Mouse (Mus musculus) cerebellum, adult 8-10 months (tissue): ENCODE data around the gene Hes7.

ENCODE experiments used
- DNase-seq: peaks from one replicate; pipeline ENCODE4 v3.0.0; 2022

Hes7 gene

DNA sequence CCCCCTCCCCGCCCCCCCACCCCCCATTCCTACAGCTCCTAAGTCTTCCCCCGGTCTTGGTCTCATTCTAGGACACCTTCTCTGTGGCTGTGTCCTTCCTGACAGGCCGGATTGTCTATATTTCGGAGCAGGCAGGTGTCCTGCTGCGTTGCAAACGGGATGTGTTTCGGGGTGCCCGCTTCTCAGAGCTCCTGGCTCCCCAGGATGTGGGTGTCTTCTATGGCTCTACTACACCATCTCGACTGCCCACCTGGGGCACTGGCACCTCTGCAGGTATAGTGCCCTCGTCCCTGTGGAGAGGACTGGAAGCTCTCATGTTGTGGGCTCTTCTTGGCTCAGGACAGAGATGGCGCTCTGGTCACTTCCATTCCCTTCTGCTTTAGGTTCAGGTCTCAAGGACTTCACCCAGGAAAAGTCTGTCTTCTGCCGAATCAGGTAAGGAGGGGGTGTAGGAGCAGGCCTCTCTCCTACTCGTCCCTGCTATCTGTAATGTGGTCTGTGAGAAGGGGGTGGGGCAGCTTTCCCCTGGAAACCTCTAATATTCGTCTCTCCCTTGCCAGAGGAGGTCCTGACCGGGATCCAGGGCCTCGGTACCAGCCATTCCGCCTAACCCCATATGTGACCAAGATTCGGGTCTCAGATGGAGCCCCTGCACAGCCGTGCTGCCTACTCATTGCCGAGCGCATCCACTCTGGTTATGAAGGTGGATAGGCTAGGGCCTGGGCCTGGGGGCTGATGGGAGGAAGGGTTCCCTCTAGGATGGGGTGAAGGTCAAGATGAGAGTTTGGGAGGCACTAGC, 18.4 kb upstream of the Hes7 start:
- peak; percentile 43 for DNase-seq

DNA sequence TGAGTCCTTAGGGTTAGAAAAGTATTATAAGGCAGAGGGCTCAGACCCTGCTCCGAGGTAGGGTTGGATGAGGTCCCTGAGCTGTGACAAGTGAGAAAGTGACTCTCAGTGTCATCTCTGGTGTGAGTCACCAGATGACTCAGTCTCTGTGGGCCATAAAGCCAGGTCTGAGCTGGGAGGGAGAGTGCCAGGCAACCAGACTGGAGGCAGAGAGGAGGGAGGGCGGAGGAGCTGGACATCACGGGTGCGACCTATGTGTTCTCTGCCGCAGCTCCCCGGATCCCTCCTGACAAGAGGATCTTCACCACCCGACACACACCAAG, 17.8 kb upstream of the Hes7 start:
- DNase-seq: peak; percentile 53

DNA sequence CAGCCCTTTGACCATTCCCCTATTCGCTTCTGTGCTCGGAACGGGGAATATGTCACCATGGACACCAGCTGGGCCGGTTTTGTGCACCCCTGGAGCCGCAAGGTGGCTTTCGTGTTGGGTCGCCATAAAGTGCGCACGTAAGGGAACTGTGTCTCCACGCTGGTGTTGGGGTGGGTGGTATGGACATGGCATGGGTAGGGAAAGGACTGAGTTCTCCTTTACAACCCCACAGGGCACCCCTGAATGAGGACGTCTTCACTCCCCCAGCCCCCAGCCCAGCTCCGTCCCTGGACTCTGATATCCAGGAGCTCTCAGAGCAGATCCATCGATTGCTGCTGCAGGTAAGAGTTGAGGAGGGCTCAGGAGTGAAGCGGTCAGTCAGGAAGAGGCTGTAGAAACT, 17.1 kb upstream of the Hes7 start:
- peak; percentile 28 for DNase-seq

DNA sequence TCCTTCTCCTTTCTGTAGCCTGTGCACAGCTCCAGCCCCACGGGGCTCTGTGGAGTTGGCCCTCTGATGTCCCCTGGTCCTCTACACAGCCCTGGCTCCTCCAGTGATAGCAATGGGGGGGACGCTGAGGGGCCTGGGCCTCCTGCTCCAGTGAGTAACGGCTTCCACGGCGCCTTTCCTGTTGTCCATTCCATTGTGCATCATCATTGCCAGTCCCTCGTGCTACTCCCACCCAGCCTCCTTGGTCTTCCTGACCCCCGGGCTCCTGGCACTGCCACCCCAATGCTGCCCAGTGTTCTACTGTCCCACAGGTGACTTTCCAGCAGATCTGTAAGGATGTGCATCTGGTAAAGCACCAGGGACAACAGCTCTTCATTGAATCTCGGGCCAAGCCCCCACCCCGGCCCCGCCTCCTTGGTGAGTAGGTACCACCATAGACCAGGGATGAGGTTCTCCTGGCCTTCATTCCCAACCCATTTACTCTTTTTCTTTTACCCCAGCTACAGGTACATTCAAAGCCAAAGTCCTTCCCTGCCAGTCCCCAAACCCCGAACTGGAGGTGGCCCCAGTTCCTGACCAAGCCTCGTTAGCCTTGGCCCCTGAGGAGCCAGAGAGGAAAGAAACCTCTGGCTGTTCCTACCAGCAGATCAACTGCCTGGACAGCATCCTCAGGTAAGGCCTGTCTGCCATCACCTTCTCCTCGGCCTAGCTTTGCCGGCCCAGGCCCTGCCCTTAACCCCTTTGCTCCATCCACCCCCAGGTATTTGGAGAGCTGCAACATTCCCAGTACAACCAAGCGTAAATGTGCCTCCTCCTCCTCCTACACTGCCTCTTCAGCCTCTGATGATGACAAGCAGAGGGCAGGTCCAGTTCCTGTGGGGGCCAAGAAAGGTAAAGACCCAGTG, 16.4 kb upstream of the Hes7 start:
- peak; percentile 23 for DNase-seq

DNA sequence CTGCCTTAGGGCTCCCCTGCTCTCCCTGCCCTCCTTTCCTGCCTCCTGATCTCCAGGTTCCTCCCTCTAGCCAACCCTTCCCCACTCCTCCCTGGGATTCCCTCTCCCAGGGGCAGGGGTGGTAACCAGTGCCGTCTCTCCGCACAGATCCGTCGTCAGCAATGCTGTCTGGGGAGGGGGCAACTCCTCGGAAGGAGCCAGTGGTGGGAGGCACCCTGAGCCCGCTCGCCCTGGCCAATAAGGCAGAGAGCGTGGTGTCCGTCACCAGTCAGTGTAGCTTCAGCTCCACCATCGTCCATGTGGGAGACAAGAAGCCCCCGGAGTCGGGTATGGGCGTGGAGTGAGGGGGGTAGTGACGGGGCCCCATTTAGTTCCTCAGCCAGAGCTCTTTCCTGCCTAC, 15.7 kb upstream of the Hes7 start:
- DNase-seq: peak; percentile 29

DNA sequence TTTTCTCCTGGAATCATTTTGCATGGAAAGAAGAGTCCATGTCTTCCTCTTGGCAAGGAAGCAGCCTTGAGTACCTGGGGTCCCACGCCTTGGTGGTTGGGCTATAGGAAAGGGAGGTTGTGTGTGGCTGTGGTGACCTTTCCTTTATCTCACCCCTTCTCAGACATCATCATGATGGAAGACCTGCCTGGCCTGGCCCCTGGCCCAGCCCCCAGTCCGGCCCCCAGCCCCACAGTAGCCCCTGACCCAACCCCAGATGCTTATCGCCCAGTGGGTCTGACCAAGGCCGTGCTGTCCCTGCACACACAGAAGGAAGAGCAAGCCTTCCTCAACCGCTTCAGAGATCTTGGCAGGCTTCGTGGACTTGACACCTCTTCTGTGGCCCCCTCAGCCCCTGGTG, 15.0 kb upstream of the Hes7 start:
- no peak for DNase-seq

DNA sequence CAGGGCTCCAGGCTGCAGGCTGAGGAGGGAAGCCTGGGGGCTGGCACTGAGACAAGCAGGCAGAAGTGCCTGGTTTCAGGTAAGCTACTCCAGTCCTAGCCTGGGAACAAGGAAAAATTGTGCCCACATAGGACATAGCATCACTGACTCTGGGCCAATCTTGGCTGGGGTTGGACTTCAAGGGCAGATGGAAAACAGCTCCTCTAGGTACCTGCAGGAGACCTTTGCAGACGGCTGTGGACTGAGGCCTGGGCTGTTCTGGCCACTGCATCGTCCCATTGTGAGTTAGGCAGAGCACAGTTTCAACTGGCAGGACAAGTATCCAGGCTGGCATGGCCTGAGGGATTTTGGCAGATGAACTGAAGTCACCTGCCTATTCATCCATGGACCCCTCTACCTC, 14.4 kb upstream of the Hes7 start:
- DNase-seq: peak; percentile 29

DNA sequence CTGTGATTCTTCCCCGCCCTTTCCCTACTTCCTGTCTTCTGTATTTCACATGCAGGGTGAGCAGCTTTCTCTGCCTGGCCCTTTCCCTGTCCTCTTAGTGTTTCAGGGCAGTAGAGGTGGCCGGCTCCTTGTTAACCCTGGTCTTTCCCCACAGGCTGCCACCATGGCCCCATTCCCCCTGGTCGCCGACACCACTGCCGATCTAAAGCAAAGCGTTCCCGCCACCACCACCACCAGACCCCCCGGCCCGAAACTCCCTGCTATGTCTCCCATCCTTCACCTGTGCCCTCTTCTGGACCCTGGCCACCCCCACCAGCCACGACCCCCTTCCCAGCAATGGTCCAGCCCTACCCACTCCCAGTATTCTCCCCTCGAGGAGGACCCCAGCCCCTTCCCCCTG, 13.9 kb upstream of the Hes7 start:
- peak; percentile 23 for DNase-seq

DNA sequence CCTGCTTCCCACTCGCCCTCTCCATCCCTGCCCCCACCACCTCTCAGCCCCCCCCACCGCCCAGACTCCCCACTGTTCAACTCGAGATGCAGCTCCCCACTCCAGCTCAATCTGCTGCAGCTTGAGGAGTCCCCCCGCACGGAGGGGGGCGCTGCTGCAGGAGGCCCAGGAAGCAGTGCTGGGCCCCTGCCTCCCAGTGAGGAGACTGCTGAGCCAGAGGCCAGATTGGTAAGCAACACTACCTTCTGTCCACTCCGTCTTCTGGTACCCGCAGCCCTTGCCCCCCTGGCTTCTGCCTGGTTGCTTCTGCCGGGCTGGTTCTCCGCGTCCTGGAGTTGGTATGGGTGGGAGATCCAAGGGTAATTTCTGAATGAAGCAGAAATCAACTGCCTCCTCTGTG, 13.4 kb upstream of the Hes7 start:
- no peak for DNase-seq

DNA sequence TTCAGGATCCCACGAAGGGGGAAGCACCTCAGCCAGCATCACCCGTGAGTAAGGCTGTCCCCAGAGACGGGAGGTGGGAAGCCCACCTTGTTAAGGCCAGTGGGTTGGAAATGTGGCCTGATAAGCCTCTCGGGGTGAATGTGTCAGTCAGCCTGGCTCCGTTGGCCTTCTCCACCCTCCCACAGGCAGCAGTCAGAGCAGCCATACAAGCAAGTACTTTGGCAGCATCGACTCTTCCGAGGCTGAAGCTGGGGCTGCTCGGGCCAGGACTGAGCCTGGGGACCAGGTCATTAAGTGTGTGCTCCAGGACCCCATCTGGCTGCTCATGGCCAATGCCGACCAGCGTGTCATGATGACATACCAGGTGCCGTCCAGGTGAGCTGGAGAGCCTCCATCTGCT, 12.5 kb upstream of the Hes7 start:
- peak; percentile 20 for DNase-seq

DNA sequence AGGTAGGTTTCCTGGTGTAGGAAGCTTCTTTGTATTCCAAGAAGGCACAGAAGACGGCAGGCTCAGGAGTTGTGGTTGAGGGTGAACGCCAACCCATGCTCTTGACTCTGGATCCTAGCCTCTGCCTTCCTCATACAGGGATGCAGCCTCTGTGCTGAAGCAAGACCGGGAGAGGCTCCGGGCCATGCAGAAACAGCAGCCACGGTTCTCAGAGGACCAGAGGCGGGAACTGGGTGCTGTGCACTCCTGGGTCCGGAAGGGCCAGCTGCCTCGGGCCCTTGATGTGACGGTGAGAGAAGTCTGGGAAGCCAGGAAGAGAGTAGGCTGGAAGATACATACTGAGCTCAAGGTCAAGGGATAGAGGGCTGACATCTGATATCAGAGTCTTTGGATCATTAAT, 12.0 kb upstream of the Hes7 start:
- DNase-seq: no peak

DNA sequence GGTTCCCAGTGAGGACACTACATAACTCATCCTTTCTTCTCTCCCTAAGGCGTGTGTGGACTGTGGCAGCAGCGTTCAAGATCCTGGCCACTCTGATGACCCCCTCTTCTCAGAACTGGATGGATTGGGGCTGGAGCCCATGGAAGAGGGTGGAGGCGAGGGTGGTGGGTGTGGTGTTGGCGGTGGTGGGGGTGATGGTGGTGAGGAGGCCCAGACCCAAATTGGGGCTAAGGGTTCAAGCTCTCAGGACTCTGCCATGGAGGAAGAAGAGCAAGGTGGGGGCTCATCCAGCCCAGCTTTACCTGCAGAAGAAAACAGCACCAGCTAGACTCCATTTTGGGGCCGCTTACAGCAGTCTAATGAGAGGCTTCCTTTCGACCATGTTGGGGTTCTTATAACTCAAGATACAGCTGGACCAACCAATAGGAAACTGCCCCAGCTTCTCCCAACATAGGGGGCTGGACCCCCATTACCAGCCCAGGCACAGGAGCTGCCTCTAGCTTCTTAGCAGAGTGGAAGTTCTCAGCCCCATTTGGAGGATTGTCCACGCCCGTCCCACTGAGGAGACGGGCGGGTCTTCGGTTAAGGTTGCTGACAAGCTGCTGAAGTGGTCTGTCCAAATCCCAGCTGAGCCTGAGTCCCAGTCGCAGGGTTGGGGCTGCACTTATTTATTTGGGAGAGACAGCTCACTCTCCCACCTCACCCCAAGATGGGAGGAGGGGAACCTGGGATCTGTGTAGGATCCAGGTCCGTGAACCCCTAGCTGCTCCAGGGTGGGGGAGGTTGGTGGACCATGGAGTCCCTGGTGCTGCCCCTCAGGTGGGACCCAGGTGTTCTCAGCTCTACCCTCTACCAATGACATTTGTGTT, 10.9 kb upstream of the Hes7 start:
- DNase-seq: no peak

DNA sequence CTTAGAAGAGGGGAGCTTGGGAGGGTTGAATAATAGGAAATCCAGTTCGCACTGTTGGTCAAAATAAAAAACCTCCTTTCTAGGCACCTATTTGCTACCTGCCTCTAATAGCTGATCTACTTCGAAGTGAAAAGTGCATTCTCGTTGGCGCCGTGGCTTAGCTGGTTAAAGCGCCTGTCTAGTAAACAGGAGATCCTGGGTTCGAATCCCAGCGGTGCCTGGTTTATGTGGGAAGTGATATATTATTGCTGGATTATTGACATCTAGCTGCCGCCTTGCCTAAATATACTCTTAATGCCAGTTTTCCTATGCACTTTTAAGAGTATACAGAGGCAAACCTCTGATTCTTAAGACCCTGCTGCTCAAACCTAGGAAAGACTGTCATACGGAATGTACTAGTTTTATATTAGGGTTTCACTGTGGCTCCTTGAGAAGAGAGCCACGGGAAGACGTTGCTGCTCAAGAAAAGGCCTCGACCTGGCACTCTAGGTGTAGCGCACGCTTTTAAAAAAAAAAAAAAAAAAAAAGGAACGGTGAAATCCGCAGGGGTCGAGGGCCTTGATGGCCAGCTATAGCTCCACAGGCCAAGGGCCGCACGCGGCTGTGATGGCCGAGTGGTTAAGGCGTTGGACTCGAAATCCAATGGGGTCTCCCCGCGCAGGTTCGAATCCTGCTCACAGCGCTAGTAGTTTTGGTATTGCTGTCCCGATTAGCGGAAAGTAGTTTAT, 9.7 kb upstream of the Hes7 start:
- DNase-seq: peak; percentile 94

DNA sequence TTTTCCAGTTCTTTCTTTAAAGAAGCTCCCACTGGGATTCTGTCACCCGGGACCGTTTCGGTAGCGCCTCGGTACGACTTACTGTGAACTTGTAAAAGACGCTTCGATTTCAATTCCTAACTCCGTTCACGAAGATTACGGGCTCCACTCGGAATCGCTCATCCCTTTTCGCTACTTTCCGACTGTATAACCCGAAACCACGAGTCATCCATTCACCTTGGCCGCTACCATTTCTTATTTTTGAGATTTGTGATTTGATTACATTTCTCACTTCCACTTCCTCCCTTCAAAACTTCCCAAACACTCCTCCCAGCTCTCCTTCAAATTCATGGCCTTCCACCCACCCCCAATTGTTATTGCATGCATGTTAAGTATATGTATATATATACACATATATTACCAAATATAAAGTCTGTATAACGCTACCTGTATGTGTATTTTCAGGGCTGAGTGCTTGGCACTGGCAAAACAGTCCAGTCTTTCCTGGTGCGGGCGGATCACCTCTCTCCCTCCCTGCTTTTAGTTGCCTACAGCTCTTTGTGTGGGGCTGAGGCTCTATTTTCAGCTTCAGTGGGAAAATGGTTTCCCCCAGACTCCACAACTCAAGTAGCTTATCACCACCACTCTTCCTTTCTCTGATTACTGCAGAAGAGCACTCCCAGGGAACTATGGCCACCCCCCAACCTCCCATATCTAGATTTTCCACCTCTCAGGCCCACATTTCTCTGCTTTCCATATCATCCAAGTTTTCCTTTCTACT, 9.0 kb upstream of the Hes7 start:
- DNase-seq: no peak

DNA sequence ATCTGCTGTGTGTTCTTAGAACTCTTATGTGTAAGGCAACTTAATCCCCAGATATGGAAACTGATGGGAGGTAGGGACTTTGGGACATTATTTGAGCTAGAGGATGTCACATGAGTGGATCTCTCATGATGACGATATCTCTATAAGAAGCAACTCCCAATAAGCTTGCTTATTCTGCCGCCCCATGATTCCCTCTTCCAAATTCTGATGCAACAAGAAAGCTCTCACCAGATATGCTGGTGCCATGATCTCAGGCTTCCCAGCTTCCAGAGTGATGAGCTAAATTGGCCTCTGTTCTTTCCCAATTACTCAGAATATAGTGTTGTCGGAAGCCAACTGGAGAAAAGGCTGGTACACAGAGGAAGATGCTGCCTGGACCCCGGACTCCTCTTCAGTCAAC, 8.3 kb upstream of the Hes7 start:
- no peak for DNase-seq

DNA sequence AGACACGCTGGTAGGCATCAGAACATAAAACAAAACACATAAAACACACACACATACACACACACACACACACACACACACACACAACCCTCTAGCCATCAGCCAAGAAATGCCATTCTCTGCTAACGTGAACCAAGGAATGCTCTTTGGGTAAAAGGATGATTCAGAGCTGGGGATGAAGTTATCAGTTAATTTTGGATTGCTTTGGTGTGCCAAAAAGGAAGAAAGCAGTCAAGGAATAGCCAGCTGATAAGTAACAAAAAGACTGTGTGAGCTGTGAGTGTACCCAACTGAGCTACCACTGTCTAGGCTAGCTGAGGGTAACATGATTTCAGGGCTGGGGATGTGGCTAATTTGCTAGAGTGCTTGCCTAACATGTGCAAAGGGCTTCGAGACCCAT, 6.2 kb upstream of the Hes7 start:
- DNase-seq: no peak

DNA sequence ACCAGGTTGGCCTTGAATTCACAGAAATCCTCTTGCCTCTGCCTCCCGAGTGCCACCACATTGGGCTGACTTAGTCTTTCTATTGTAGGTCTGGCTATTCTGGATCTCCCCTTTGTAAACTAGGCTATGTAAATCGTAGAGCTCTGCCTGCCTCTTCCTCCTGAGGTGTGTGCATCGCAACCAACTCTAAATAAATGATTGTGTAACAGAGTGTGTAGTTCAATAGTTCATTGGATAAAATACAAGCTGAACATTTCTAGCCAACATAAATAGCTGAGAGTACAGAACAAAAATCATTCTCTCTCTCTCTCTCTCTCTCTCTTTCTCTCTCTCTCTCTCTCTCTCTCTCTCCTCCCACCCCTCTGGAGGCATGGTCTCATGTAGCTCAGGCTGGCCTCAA, 5.6 kb upstream of the Hes7 start:
- no peak for DNase-seq

DNA sequence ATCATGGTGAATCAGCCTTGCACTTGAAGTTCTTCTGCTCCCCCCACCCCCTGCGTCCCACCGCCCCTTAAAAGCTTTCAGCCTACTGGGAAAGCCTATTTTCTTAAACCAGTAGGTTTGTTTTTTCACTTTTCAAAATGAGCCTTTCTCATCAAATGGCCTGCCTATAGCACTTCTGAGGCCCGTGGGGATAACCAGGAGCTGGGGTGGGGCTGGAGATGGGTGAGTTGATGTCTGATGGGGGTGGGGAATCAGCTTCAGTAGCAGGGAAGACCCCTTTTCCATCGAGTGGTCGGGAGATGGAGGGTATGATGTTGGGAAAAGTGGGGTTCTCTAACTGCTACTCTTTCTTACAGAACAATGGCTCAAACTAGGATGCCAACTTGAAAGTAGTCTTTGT, 3.4 kb upstream of the Hes7 start:
- no peak for DNase-seq

DNA sequence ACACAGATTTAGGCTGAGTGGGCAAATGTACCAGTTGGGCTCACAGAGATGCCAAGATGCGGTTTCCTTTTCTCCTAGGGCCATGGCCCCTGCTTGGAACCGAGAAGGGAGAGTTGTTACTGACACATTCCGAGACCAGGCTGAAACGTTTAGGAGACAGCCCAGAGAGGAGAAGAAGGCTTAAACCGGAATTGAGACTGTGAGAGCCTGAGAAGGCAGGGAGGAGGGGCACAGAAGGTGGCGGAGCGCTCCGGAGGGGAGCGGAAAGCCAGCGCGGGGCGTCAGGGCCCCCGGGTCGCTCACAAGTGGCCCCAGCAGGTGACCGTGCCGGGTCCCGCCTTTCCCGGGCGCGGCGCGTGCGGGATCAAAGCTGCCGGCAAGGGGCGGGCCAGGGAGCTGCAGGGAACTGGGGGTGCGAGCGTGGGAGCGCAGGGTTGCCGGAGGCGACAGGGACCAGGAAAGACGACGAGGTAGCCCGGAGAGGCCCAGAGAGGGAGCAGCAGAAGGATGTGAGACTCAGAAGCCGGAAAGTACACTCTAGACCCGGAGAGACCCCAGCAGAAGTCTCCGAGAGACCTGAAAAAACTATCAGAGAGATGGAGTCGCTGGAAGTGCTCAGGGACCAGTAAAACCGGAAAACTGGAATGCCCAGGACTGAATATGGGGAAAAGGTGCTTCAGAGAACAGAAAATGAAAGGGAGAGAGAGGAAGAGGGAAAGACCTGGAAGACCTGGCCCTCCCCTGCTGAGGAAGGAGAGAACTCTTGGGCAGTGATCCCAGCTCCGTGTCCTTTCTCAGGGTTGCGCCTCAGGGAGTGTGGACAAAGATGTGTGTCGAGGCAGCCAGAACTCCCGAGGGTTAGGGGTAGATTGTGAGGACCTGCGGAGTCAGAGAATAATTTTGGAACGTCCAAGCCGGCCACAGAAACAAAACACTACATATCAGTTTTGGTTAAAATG, 2.2 kb upstream of the Hes7 start:
- peak; percentile 71 for DNase-seq

DNA sequence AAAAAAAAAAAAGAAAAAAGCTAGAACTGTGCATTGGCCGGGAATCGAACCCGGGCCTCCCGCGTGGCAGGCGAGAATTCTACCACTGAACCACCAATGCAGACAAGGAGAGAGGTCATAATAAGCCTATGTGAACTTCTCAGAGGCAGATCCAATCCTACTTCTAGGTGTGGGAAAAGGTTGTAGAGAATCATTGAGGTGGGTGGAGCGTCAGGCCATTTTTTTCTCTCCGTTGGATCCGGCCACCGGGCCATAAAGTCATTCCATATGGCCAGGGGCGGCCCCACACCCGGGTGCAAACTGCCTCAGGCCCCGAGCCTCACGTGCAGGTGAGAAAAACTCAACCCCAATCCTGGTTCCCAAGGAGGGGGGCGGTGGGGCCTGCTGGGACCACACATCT, 1.4 kb upstream of the Hes7 start:
- peak; percentile 97 for DNase-seq
